Mouse (Mus musculus): ENCODE results near the gene Etv4.

Gene Etv4

DNA sequence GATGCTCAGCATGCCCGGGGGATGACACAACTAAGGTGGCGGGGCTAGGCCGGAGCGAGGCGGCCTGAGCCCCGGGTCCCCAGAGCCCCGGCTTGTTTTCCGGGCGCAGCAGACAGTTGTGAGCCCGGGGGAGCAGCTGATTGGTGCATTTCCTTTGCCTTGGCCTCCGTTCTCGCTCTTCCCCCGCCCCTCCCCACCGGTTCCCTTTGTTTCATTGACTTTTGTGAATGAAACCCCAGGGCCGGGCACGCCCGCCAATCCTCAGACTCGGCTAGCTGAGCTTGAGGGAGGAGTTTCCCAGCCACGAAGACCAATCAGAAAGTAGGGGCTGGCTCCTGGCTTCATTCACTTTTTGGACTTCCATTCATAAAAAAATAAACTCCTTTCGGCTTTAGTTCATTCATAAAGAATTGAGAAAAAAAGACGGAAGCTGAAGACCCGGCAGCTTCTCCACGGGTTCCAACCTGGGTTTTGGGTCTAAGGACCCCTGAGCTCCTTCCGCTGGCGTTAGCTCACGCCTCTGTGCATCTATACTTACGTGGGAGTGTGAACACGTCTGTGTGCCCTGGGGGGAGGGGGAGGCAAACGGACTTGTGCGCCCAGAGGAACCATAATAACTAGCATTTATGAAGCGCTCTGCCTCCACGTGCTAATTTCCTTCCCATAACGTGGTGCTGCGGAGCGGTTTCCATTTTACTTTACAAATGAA is at the start of gene Etv4:
TSS of gene Etv4 (minus strand) at position 229 of the 709 bp plus-strand sequence.
- peak; percentile 47 for DNase-seq (ENCODE audit: extremely low read depth, low read depth, low spot score)

DNA sequence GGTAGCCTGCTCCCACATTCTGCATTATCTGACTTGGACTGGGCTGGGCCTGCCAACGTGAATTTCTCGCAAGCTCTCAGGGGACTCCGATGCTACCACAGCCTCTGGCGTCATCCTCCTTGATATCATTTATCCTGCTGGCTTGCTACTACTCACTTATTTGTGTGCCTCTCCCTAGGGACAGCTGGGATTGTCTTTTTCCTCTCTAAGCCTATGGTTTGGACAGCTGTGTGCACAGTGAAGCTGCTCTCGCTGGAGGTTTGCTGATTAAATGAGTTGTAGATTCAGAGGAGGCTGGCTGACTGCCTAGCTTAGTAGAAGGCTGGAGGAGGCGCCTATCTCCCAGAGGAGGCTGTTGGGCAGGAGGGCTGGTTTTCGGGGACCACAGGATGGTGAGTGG is 46.8 kb upstream of the Etv4 start:
- DNase-seq (ENCODE audit: extremely low read depth, low read depth, low spot score): no peak

GRCm38 (mm10) chr11:101830616-101831015 is 45.4 kb upstream of the Etv4 start:
- no peak for DNase-seq (ENCODE audit: extremely low read depth, low read depth, low spot score)

- no peak for DNase-seq (ENCODE audit: extremely low read depth, low read depth, low spot score)
Measured at GRCm38 (mm10) chr11:101830112-101830511, 44.9 kb upstream of the Etv4 start.

- no peak for DNase-seq (ENCODE audit: extremely low read depth, low read depth, low spot score)
Measured at GRCm38 (mm10) chr11:101828718-101829117, 43.5 kb upstream of the Etv4 start.

- DNase-seq (ENCODE audit: extremely low read depth, low read depth, low spot score): peak; percentile 13
Measured at GRCm38 (mm10) chr11:101823210-101823609, 38.0 kb upstream of the Etv4 start.

DNA sequence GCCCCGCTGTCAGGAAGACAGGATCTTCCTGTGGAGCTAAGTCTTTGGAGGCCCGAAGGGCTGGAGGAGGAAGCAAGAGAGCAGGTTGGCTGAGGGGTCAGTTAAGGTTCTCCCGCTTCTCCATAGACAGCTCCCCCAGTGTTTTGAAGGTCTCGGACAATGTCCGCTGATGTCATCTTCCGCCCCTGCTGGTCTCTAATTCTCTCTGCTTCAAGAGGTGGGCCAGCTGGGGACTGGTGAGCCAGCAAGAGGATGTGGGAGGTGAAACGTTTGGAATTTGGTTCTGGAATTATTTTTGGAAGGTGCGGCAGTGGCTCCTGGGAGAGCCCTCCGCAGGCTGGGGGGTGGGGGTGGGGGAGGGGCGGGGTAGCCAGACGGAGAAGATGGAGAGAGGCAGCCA is 35.7 kb upstream of the Etv4 start:
- no peak for DNase-seq (ENCODE audit: extremely low read depth, low read depth, low spot score)

GRCm38 (mm10) chr11:101819853-101820252 is 34.7 kb upstream of the Etv4 start:
- DNase-seq (ENCODE audit: extremely low read depth, low read depth, low spot score): no peak

- no peak for DNase-seq (ENCODE audit: extremely low read depth, low read depth, low spot score)
Measured at GRCm38 (mm10) chr11:101815103-101816085, 30.2 kb upstream of the Etv4 start.

- no peak for DNase-seq (ENCODE audit: extremely low read depth, low read depth, low spot score)
Measured at GRCm38 (mm10) chr11:101814375-101815102, 29.4 kb upstream of the Etv4 start.

DNA sequence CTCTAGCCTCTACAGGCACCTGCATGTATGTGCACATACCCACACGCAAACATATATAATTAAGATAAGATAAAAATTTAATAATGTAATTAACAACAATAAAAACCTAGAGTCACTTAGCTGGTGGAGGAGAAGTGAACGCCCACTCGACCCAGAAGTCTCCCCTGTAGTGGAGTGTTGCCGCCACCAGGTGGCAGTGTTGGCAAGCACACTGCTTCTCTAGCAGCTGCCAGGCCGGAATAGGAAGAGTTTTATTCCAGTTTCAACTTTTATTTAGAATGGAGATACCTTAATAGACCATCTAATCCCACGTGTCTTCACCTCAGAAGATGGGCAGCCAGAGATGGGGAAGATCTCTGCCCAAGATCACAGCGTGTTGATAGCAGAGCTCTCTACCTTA is 28.1 kb upstream of the Etv4 start:
- DNase-seq (ENCODE audit: extremely low read depth, low read depth, low spot score): no peak

GRCm38 (mm10) chr11:101809060-101809828 is 24.1 kb upstream of the Etv4 start:
- no peak for DNase-seq (ENCODE audit: extremely low read depth, low read depth, low spot score)

- no peak for DNase-seq (ENCODE audit: extremely low read depth, low read depth, low spot score)
Measured at GRCm38 (mm10) chr11:101807266-101807665, 22.1 kb upstream of the Etv4 start.

DNA sequence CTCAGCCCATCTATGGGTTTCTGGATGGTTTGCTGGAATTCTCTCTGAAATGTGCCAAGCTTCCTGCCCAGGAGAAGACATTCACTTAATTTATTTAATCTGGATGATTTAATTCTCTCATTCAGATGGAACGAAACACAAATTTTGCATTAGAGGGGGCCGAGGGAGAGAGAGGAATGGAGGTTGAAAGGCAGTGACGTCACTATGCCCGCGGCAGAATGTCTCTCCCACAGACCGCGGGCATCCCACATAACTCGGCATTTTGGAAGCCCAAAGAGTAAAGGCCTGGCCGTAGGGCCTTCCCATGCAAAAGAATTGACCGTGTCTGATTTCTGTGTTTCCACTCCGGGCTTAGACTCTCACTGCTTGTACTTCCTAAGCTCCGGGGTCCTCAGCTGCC is 21.6 kb upstream of the Etv4 start:
- DNase-seq (ENCODE audit: extremely low read depth, low read depth, low spot score): no peak

DNA sequence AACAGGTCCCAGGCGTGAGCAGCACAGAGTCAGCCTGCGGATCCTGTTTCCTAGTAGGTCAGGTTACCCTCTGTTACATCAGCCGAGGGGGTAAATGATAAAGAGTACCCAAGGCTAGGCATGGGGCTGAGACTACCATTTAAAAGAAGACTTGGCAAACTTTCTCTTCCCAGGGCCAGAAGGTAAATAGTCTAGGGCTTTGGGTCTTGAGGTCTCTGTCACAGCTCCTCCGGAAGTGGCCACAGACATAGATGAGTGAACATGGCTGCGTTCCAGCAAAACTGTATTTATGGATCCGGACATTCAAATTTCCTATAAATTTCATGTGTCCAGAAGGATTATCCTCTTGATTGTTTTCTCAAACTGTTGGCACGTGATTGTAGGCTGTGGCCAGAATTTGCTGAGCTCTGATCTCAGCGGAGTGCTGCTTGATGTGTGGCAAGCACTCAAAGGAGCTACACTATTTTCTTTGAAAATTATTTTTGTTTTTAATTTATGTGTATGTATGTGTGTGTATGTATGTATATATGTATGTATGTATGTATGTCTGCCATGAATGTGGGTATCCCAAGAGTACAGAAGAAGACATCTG is 20.0 kb upstream of the Etv4 start:
- no peak for DNase-seq (ENCODE audit: extremely low read depth, low read depth, low spot score)

- no peak for DNase-seq (ENCODE audit: extremely low read depth, low read depth, low spot score)
Measured at GRCm38 (mm10) chr11:101801386-101801785, 16.2 kb upstream of the Etv4 start.

DNA sequence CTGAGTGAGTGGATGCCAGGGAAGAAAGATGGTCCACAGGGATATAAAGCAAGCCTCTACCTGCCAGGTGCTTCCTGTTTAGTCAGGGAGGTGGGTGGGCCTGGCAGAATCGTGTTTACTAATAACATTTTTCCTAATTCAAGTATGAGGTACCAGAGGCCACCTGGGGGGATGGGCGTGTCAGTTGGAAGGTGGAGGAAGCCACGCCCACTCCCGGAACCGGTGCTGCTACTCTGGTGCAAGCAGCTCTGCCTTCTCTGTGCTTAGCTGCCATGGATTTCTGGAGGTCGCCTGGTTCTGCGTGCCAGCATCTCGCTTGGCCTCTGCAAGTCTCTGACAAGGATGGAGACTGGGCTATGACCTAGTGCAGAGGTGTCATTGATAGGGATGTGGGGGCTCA is 12.9 kb upstream of the Etv4 start:
- DNase-seq (ENCODE audit: extremely low read depth, low read depth, low spot score): peak; percentile 21

DNA sequence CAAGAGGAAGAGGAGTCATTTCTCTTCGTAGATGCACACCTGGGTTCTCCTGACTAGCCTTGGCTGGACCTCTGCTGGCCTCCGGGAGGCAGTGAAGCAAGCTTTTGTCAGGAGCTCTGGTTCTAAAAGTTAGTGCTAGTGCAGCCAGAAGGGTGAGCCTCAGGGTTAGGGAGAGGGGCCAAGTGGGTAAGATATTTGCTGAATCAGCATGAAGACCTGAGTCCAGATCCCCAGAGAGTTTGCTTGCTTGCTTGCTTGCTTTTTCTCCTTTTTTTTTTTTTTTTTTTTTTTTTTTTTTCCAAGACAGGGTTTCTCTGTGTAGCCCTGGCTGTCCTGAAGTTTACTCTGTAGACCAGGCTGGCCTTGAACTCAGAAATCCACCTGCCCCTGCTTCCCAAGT is 12.2 kb upstream of the Etv4 start:
- DNase-seq (ENCODE audit: extremely low read depth, low read depth, low spot score): no peak

- DNase-seq (ENCODE audit: extremely low read depth, low read depth, low spot score): no peak
Measured at GRCm38 (mm10) chr11:101790811-101791526, 5.8 kb upstream of the Etv4 start.

- DNase-seq (ENCODE audit: extremely low read depth, low read depth, low spot score): no peak
Measured at GRCm38 (mm10) chr11:101787432-101787831, 2.3 kb upstream of the Etv4 start.
